Mouse (Mus musculus) small intestine, adult 2 months (tissue): ENCODE measurements around the gene Mybpc2.

Source experiments
- CTCF ChIP-seq: fragments of 200-500 bp; IDR thresholded peaks from 2 replicates; pipeline ENCODE4 v1.5.1; 2012; ENCODE audit warnings: low read depth, mild to moderate bottlenecking, control low read depth, inconsistent platforms, low read length, moderate library complexity, mixed read lengths; ENCODE audit not compliant: insufficient replicate concordance, insufficient read length; ENCODE audit errors: extremely low read depth
- POLR2A ChIP-seq: fragments of 200-500 bp; IDR thresholded peaks from 2 replicates; pipeline ENCODE4 v1.6.1; 2012; ENCODE audit warnings: low read depth, mild to moderate bottlenecking, control low read depth, inconsistent platforms, low read length, moderate library complexity

- TF ChIP-seq CTCF (no peak), POLR2A (no peak)
Measured at GRCm38 (mm10) chr7:44466006-44466887, 58.2 kb downstream of the Mybpc2 start.
